Mouse (Mus musculus) small intestine, adult 2 months (tissue): Measurements from ENCODE around the gene Apold1. TPM values are rescaled to one million over a fixed set of nuclear protein-coding genes. Genes with fewer than 3 reads are reported as not detected.

Experiments
- H3K27ac ChIP-seq: fragments of 200-500 bp; 2 replicates; pipeline ENCODE4 v1.5.1; 2012; ENCODE audit warnings: low read depth, low read length, control low read depth, inconsistent platforms; ENCODE audit not compliant: insufficient read depth
- H3K27me3 ChIP-seq: fragments of 200-500 bp; 2 replicates; pipeline ENCODE4 v1.6.1; 2012; ENCODE audit warnings: mild to moderate bottlenecking, moderate library complexity, low read length, inconsistent platforms; ENCODE audit not compliant: control insufficient read depth, insufficient read depth
- H3K36me3 ChIP-seq: fragments of 200-500 bp; 2 replicates; pipeline ENCODE4 v1.6.1; 2012; ENCODE audit warnings: mild to moderate bottlenecking, low read length, control low read depth, inconsistent platforms; ENCODE audit not compliant: control insufficient read depth, insufficient read depth
- H3K4me1 ChIP-seq: fragments of 200-500 bp; 2 replicates; pipeline ENCODE4 v1.6.1; 2012; ENCODE audit warnings: low read length, inconsistent platforms, mixed read lengths; ENCODE audit not compliant: control insufficient read depth, insufficient read depth, insufficient read length
- H3K4me3 ChIP-seq: fragments of 200-500 bp; 2 replicates; pipeline ENCODE4 v1.5.1; 2012; ENCODE audit warnings: low read depth, mild to moderate bottlenecking, control low read depth, inconsistent platforms, low read length, moderate library complexity
- CTCF ChIP-seq: fragments of 200-500 bp; IDR thresholded peaks from 2 replicates; pipeline ENCODE4 v1.5.1; 2012; ENCODE audit warnings: low read depth, mild to moderate bottlenecking, control low read depth, inconsistent platforms, low read length, moderate library complexity, mixed read lengths; ENCODE audit not compliant: insufficient replicate concordance, insufficient read length; ENCODE audit errors: extremely low read depth
- POLR2A ChIP-seq: fragments of 200-500 bp; IDR thresholded peaks from 2 replicates; pipeline ENCODE4 v1.6.1; 2012; ENCODE audit warnings: low read depth, mild to moderate bottlenecking, control low read depth, inconsistent platforms, low read length, moderate library complexity
- WGBS: fragments of 180-500 bp; shearing (Covaris S2); methylation state at CpG from one replicate; pipeline ENCODE4 v1.1.7; 2018; 5-methylcytosine and 5-hydroxymethylcytosine counted together
- polyA plus RNA-seq: library from polyadenylated mRNA; depleted of rRNA; stranded (reverse); fragments of >200 nt; gene quantifications from 2 replicates; pipeline ENCODE4 v1.2.3, GENCODE M21; 2012; rRNA removed

Apold1 gene
- 0.43 and 0.63 TPM in 2 replicates for polyA plus RNA-seq

- WGBS: 66% methylated on average over 22 of the region's 22 CpGs
- H3K27ac ChIP-seq: peak within 1 kb of the TSS; percentile 59
- no peaks in the 10 kb centered on the region for H3K36me3 ChIP-seq
- H3K27me3 ChIP-seq: no peaks in the 10 kb centered on the region
- H3K4me3 ChIP-seq: peak within 1 kb of the TSS; percentile 13
- TF ChIP-seq POLR2A (no peak; the same call in 1 of the 2 replicates), CTCF (no peak)
- peaks cover 7% of the 10 kb centered on the region; the same call in 1 of the 2 replicates for H3K4me1 ChIP-seq
These were observed at the start of gene Apold1 for GRCm38 (mm10) chr6:134981231-134982062. Gene Apold1 (plus strand): TSS chr6:134981718.

GRCm38 (mm10) chr6:134932486-134933206 is 48.9 kb upstream of the Apold1 start:
- H3K36me3 ChIP-seq: no peaks in the 10 kb centered on the region
- WGBS: 52% methylated on average over 12 of the region's 12 CpGs
- no peak for TF ChIP-seq CTCF
- no peak for TF ChIP-seq POLR2A
- H3K27me3 ChIP-seq: no peaks in the 10 kb centered on the region
- H3K27ac ChIP-seq: peak overlapping the region; percentile 6; the same call in 1 of the 2 replicates
- no peak overlapping the region for H3K4me3 ChIP-seq
- H3K4me1 ChIP-seq: peaks cover 2% of the 10 kb centered on the region; the same call in 1 of the 2 replicates

- 48% methylated on average over 2 of the region's 2 CpGs for WGBS
- H3K27ac ChIP-seq: peak overlapping the region; percentile 6; the same call in 1 of the 2 replicates
These were observed 48.3 kb upstream of the Apold1 start for GRCm38 (mm10) chr6:134933207-134933558.

GRCm38 (mm10) chr6:134934305-134934704 is 47.2 kb upstream of the Apold1 start:
- TF ChIP-seq CTCF (no peak), POLR2A (no peak)
- Histone ChIP-seq H3K27ac (no peak overlapping the region), H3K4me1 (peaks cover 2% of the 10 kb centered on the region; the same call in 1 of the 2 replicates), H3K4me3 (no peak overlapping the region), H3K27me3 (no peaks in the 10 kb centered on the region), H3K36me3 (no peaks in the 10 kb centered on the region)
- WGBS: 91% methylated on average over 5 of the region's 5 CpGs

More at GRCm38 (mm10) chr6:134933207-134933558, 48.3 kb upstream of the Apold1 start:
- Histone ChIP-seq H3K4me1 (peaks cover 2% of the 10 kb centered on the region; the same call in 1 of the 2 replicates), H3K27me3 (no peaks in the 10 kb centered on the region), H3K4me3 (no peak overlapping the region), H3K36me3 (no peaks in the 10 kb centered on the region)
- TF ChIP-seq POLR2A (no peak), CTCF (no peak)

GRCm38 (mm10) chr6:134939781-134940180 is 41.7 kb upstream of the Apold1 start:
- Histone ChIP-seq H3K27ac (no peak overlapping the region), H3K36me3 (no peaks in the 10 kb centered on the region; the same call in 1 of the 2 replicates), H3K4me3 (no peak overlapping the region), H3K27me3 (no peaks in the 10 kb centered on the region), H3K4me1 (no peaks in the 10 kb centered on the region; the same call in 1 of the 2 replicates)
- WGBS: 80% methylated on average over 4 of the region's 4 CpGs
- TF ChIP-seq POLR2A (no peak), CTCF (no peak)

GRCm38 (mm10) chr6:134943759-134944407 is 37.6 kb upstream of the Apold1 start:
- Histone ChIP-seq H3K27me3 (no peaks in the 10 kb centered on the region), H3K4me1 (no peaks in the 10 kb centered on the region; the same call in 1 of the 2 replicates), H3K27ac (peak overlapping the region; percentile 54; the same call in 1 of the 2 replicates), H3K4me3 (no peak overlapping the region), H3K36me3 (no peaks in the 10 kb centered on the region; the same call in 1 of the 2 replicates)
- WGBS: 47% methylated on average over 13 of the region's 13 CpGs
- TF ChIP-seq POLR2A: no peak
- no peak for TF ChIP-seq CTCF
